Mouse (Mus musculus) cortical plate, adult 2 months (tissue): ENCODE results near the gene Gm49486.

ENCODE experiments used
- CTCF ChIP-seq: fragments of 200-500 bp; IDR thresholded peaks from 2 replicates; pipeline ENCODE4 v1.5.1; 2011; ENCODE audit warnings: mild to moderate bottlenecking, control low read depth, low read length; ENCODE audit not compliant: insufficient read depth; ENCODE audit errors: extremely low read depth
- POLR2A ChIP-seq: fragments of 200-500 bp; IDR thresholded peaks from 2 replicates; pipeline ENCODE4 v1.6.1; 2011; ENCODE audit warnings: mild to moderate bottlenecking, low read length, control low read depth; ENCODE audit not compliant: insufficient read depth; ENCODE audit errors: extremely low read depth

DNA sequence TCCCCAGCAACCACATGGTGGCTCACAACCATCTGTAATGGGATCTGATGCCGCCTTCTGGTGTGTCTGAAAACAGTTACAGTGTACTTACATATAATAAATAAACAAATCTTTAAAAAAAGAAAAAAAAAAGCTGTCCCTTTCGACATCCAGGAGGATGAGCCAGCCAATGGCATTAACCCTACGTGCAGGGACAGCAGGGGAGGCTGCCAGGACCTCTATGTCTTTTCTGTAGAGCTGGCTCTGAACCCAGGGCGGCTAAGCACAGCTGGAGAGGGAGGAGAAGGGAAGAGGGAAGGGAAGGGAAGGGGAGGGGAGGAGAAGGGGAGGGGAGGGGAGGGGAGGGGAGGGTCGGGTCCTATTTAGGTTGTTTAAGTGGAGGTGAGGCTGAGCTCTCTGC is 75.6 kb downstream of the Gm49486 start:
- no peak for TF ChIP-seq POLR2A
- no peak for TF ChIP-seq CTCF
